Mouse (Mus musculus) frontal cortex, postnatal 25 days (tissue): ENCODE measurements around the gene Insc.

Experiments
- DNase-seq, 2 experiments: peaks; one replicate each; pipeline ENCODE4 v3.0.0; 2022; ENCODE audit warnings: low spot score in 2 of 2

The Insc gene

GRCm38 (mm10) chr7:114822736-114823135, 79.2 kb downstream of the Insc start:
- no peak for DNase-seq

GRCm38 (mm10) chr7:114827360-114827759, 83.9 kb downstream of the Insc start:
- no peak for DNase-seq

- no peak for DNase-seq
Observed at GRCm38 (mm10) chr7:114832257-114832940, 88.9 kb downstream of the Insc start.

GRCm38 (mm10) chr7:114834504-114834903, 91.0 kb downstream of the Insc start:
- no peak for DNase-seq

- DNase-seq, result no peak
Observed at GRCm38 (mm10) chr7:114837268-114837667, 93.8 kb downstream of the Insc start.

- DNase-seq, result no peak
Observed at GRCm38 (mm10) chr7:114840029-114840745, 96.7 kb downstream of the Insc start.

GRCm38 (mm10) chr7:114842644-114843211, 99.2 kb downstream of the Insc start:
- no peak for DNase-seq

GRCm38 (mm10) chr7:114847179-114847578, 103.7 kb downstream of the Insc start:
- DNase-seq, result no peak

GRCm38 (mm10) chr7:114852387-114852786, 108.9 kb downstream of the Insc start:
- no peak for DNase-seq

- no peak for DNase-seq
Observed at GRCm38 (mm10) chr7:114854169-114854568, 110.7 kb downstream of the Insc start.

GRCm38 (mm10) chr7:114860858-114861523, 117.5 kb downstream of the Insc start:
- DNase-seq, result no peak

GRCm38 (mm10) chr7:114873315-114874012, 130.0 kb downstream of the Insc start:
- DNase-seq, result no peak

- DNase-seq, result no peak
Observed at GRCm38 (mm10) chr7:114874032-114874441, 130.5 kb downstream of the Insc start.

- DNase-seq, result no peak
Observed at GRCm38 (mm10) chr7:114874579-114874978, 131.1 kb downstream of the Insc start.

- no peak for DNase-seq
Observed at GRCm38 (mm10) chr7:114883602-114884001, 140.1 kb downstream of the Insc start.

- no peak for DNase-seq
Observed at GRCm38 (mm10) chr7:114886933-114887332, 143.4 kb downstream of the Insc start.

GRCm38 (mm10) chr7:114890215-114890614, 146.7 kb downstream of the Insc start:
- no peak for DNase-seq

- peak; percentile 13 to 38 for DNase-seq
Observed at GRCm38 (mm10) chr7:114892618-114893257, 149.2 kb downstream of the Insc start.

GRCm38 (mm10) chr7:114893889-114894288, 150.4 kb downstream of the Insc start:
- no peak for DNase-seq

- no peak for DNase-seq
Observed at GRCm38 (mm10) chr7:114896966-114897697, 153.6 kb downstream of the Insc start.
